Mouse (Mus musculus): ENCODE data around the gene Lurap1.

Lurap1 gene

DNA sequence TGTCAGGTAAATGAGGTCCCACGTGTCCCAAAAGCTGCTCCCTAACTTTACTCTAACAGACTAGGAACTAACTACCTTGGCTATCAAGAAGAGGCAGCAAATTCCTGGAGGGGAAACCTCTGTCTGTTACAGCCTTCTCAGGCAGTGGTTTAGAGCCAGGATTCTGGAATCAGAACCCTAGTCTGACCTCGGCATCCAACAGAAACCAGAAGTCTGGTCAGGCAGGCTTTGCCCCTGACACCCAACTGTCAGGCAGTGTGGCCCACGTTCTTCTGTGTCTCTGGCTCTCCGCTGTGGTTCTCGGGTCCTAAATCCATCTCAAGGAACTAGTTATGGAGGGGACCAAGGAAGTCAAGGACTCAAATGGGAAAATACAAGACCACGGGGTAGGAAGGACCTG, at the start of gene Lurap1:
Lurap1 (minus strand) TSS at position 101 of the 400 bp plus-strand sequence.
- CTCF ChIA-PET = interaction anchor here (0.6 kb wide), 1 partner anchor 14 kb away, joined by 3 read pairs; no protein-coding TSS in a partner anchor

DNA sequence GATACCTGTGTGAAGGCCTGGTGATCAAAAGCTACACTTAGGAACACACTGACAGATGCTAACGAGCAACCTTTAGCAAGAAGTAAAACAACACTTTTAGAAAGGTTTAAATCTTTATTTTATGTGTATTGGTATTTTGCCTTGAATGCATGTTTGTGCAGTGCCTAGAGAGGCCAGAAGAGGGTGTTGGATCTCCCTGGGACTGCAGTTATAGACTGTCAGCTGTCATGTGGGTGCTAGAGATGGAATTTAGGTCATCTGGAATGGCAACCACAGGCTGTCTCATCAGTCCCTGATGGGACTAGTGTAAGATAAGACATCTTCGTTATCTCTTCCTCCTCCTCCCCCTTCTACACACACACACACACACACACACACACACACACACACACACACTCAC, 47.3 kb upstream of the Lurap1 start:
- CTCF ChIA-PET = no interaction called here

DNA sequence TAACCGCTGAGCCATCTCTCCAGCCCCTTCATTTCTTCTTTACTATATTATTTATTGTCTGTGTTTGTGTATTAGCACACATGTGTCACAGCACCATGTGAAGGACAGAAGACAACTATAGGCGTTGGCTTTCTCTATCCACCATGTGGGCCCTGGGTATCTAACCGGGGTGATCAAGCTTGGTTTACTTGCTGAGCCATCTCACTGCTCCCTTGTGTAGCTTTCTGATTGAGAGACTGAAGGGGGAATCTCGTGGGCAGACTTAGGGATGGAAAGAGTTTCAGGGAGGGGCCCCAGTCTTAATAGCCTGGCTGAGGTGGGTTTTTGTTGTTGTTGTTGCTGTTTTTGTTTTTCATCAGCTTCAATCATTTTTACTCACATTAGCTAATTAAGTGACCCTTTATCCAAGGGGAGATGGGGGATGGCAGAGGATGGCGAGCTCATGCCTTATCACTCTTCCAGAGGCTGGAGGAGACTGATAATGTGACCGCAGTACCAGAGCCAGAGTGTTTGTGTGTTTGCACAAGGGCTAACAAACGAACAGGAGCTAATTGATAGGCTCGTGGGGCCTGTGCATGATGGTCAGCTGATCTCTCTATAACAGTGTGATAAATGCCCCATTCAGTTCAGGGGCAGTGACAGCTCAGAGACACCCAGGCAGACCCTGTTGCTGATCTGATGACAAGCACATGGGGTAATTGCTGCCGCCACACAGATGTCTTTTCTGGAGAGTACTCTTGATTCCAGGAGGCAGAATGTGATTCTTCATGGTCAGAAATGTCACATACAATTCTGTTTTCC, 42.6 kb upstream of the Lurap1 start:
- CTCF ChIA-PET = no interaction called here

DNA sequence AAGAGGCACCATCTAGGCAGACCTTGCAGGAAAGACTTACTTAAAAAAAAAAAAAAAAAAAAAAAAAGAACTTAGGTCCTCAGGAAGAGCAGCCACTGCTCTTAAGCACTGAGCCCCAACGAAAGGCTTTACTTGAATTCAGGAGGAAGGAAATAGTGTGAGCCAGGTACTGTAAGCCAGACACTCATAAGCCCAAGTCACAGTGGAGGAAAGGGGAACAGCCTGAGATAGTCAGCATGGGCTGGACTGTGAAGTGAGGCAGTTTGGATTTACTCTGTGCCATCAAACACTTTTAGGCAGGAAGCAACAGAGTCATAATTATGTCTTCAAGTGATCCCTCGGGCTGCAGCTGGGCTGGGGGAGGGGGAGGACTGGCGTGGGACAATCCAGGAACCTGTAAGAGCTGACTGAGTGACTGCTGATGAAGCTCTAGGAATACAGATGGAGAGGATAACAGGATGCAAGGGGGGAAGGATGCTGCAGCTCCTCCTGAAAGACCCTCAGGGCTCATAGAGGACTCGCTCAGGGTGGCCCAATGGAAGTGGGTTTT, 41.2 kb upstream of the Lurap1 start:
- CTCF ChIA-PET = no interaction called here

DNA sequence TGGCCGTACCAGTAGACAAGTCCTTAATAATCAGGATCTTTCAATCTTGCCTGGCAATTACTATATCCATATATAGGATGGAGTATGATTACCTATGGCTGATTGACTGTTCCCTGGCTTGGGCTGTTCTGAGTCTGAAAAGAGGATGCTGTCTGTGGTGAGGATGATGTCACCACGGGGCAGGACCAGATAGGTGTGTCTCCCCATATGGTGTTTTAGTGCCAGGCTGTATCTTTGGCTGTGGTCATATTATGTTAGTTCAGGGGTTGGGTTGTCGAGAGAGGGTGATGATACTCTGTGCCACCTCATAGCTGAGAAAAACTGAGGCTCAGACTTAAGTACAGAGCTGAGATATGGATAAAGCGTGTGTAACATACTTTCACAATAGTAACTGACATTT, 33.9 kb upstream of the Lurap1 start:
- CTCF ChIA-PET = no interaction called here

DNA sequence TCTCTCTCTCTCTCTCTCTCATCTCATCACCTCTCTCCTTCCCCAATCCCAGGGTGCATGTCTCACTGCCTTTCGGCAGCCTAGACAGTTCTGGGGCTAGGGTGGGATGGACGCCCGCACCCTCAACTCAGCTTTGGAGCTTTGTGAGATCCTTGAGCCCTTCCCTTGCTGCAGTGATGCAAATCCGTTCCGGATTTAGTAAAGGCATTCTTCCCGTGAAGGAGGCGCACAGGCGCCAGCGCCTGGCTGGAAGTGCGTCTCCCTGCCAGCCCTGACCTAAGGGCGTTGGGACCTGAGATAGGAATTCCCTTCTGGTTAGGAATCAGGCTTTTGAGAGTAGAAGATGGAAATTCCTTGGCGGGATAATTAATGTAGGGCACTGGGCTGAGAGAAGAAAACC, 31.6 kb upstream of the Lurap1 start:
- CTCF ChIA-PET = interaction anchor here (0.6 kb wide), 1 partner anchor 243 kb away, joined by 3 read pairs; no protein-coding TSS in a partner anchor

DNA sequence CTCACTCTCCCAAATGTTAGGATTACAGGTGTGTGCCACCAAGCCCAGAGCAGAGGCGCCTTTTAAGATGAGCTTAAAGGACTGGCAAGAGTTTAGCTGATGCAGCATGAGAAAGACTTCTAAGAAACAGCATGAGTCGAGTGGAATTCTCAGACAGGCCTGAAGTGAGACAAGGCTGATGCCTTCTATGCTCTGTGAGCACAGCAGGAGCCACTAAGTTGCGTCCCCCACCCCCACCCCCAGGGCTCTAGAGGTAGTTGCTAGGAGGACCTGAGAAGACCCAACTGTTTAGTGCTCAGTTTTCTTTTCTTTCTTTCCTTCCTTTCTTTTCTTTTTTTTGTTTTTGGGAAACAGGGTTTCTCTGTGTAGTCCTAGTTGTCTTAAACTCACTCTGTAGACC, 30.9 kb upstream of the Lurap1 start:
- CTCF ChIA-PET = interaction anchor here (0.5 to 0.6 kb wide), 2 partner anchors 16 to 244 kb away, joined by 3 read pairs; no protein-coding TSS in a partner anchor

DNA sequence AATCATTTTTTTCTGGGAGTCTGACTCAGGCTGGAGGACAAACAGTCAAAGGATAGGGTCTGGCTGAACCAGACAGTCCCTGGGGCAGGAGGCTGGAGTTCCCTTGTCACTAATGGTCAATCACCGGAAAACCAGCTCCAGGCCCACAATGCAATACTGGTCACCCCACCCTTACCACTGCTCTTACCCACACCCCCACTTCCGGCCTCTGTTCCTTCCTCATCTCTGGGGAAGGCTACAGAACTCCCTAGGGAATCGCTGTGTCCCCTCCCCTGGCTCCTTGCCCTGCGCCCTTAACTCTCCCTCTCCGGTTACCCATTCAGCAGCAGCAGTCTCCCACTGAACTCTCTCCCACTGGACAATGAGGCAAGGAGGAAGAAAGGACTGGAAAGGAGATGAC, 26.0 kb upstream of the Lurap1 start:
- CTCF ChIA-PET = no interaction called here

DNA sequence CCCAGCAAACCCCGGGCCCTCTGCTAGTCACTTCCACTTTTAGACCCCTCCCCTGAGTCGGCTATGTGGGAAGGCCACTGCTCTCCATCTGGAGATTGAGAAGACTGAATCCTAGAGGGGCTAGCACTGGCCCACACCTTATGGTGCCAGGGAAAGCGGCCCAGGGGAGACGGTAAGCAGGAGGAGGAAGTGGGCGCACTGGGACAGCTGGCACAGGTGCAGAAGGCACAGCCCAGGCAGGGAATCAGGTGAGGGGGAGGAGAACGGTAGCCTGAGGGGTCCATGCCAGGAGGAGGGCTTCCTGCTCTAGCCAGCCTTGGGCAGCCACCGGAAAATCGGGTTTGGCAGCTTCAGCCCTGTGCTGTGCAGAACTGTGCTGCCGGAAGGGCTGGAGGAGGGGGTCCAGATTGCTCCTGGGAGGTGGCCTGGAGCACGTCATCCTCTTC, 25.4 kb upstream of the Lurap1 start:
- CTCF ChIA-PET = no interaction called here

DNA sequence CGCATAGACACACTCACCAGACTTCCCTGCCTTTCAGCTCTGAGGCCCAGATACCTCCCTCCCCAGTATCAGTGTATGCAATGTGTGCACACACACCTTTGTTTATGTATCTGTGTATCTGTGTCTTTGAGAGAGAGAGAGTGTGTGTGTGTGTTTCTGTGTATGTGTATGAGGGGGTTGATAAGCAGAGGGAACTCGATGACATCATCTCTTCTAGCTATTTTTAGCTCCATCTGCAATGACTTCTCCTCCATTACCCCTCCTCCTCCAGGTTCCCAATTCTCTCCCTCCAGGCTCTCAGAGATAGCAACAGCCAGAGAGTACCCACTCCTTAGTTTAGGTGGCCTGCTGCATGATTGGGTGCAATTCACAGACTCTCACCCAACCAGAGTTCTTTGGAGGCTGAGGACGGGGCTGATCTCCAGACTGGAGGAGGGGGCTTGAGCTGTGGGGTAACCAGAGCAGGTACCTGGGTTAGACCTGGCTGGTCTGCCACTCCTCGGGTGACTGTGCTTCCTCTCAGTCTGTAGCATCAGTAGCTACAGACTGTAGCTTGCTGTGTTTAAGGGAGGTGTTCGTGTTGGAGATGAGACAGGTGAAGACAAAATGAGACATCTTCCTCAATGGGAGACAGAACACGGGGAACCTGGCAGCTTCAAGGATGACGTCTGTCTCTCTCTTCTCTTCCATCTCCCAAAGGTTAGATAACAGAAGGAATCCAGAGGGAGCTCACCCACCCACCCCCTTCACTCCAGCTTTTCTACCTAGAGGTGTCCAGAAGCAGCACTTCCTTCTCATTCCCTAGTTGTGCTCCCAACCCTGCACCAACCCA, 24.8 kb upstream of the Lurap1 start:
- CTCF ChIA-PET = no interaction called here

DNA sequence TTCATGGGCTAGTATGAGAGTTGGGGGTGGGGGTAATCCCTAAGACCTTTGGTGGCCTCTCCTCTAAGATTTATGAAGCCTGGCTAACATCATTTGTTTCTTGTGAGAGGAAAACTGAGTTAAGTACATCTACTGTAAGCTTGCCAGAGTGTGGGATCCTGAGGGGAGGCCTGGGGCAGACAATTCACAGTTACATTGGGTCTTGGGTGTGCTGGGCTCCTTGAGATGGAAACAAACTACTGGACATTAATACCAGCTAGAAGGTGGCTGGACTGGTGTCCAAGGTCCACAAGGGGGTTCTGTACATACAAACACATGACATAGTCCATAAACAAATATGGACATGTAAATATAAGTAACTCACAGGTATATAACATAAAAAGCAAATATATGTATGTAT, 24.0 kb upstream of the Lurap1 start:
- CTCF ChIA-PET = no interaction called here

DNA sequence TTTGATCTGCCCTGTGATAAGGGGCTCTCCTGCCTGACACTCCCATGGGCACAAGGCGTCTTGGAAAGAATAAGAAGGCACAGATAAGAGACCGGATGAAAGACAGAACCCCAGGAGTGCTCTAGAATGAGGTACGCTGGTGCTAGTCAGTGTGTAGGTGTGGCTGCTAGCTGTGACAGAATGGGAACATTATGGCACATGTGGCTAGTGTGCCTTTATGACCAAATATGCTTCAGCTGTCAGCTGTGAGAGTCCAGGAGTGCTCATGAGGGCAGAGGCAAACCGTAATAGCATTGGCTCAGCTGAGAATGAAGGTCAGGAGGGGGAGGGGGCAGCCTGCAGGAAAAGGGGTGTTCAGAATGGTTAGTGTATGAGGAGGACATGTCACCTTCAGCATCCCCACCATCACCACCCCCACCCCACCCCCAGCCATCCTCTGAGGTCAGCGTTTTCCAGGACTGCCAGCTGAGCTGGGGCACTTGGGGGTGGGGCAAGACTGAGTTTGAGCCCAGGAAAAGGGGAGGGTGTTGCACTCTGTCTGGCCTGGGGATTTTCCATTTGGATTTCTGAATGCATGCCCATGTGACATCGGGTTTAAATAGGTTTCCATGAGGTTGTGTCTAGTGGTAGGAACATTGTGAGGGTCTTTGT, 23.5 kb upstream of the Lurap1 start:
- CTCF ChIA-PET = no interaction called here

DNA sequence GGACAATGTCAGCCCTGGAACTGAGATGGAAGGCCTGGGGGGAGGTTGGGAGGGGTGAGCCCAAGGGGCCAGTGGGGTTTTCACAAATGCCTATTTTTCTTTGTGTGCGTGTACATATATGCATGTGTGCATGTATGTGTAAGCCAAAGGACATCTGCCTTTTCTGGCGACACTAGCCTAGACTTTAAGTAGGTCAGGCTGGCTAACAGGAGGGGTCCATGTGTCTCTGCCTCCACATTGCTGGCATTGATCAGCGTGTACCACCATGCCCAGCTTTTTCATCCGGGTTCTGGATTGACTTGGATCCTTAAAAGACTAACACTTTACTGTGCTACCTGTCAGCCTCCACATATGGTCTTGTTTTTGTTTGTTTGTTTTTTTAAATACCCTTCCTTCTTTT, 22.6 kb upstream of the Lurap1 start:
- CTCF ChIA-PET = no interaction called here

DNA sequence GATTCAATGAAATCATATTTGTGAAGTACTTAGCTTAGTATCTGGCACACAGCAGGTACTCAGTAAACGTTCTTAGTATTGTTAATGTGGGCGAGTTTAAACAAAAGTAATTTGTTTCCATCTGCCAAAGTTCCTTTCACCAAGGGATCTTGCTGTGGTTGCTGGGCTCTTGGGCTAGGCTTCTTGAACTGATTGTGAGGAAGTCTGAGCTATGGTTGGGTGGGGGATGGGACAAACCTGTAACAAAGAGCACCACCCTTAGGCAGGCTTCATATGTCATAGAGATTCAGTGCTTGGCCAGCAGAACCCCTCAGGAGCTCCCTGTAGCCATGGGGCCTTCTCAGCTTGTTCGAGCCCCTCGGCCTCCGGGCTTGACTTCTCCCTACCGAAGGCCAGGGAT, 21.9 kb upstream of the Lurap1 start, which contains the start of the genes 1700042G07Rik and Gm49337:
1700042G07Rik (plus strand) TSS at position 301 of the 400 bp plus-strand sequence.
Gm49337 (plus strand) TSS at position 313 of the 400 bp plus-strand sequence.
- CTCF ChIA-PET = no interaction called here

DNA sequence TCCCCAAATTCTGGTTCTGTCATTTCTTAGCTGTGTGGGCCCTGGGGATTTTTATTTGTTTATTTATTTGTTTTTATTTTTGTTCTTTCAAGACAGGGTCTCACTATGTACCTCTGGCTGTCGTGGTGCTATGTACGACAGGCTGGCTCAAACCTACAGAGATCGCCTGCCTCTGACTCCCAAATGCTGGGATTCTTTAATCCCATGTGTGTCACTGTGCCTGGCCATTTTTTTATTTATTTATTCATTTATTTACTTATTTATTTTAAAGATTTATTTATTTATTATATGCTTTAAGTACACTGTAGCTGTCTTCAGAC, 18.2 kb upstream of the Lurap1 start:
- CTCF ChIA-PET = interaction anchor here (0.7 kb wide), 1 partner anchor 32 kb away, joined by 7 read pairs; no protein-coding TSS in a partner anchor

DNA sequence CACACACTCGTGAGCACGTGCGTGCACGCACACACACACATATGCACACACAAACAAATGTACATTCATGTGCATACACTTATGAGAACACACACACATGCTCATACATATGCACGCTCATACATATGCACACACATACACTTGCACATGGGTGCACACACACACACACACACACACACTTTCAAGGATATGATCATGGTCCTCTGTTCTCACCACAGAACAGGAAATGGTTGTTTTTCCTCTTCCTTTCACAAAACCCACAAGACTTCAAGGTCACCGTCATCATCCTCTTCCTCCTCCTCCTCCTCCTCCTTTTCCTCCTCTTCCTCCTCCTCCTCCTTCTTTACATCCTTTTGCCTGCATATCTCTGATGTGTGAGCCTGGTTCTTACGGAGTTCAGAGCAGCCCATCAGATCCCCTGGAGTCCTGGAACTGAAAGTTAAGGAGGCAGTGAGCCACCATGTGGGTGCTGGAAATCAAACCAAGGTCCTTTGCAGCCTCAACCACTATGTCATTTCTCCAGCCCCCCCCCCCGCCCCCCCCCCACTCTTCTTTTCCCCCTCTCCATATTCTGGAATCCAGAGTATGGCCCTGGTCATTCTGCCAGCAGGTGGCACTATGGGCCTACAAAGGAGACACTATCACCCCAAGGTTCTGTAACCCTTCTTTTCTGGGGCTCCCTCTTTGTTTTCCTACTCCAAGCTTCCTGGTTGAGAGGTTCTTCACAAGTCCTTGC, 17.6 kb upstream of the Lurap1 start:
- CTCF ChIA-PET = interaction anchor here (0.7 kb wide), 2 partner anchors 31 to 553 kb away, joined by 3 to 7 read pairs; no protein-coding TSS in a partner anchor

DNA sequence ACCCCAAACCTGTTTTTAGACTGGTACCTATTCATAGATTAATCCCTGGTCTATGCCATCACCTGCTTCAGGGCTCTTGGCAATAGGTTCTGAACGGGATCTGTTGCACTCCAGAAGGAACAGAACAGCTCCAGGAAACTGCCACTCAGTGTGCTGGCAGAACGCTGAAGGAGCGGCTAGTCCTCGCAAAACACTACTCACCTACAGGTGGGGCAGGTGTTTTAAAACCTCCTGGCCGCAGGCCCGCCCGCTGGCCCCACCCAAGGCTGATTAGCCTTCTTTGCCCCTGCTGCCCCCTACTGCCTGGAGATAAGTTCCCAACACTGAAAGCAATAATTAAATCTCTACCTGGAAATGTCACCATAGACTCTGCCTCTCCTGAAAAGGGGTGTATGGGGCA, 16.3 kb upstream of the Lurap1 start, which contains the start of gene Tspan1:
Tspan1 (minus strand) TSS at position 198 of the 400 bp plus-strand sequence.
- CTCF ChIA-PET = no interaction called here

DNA sequence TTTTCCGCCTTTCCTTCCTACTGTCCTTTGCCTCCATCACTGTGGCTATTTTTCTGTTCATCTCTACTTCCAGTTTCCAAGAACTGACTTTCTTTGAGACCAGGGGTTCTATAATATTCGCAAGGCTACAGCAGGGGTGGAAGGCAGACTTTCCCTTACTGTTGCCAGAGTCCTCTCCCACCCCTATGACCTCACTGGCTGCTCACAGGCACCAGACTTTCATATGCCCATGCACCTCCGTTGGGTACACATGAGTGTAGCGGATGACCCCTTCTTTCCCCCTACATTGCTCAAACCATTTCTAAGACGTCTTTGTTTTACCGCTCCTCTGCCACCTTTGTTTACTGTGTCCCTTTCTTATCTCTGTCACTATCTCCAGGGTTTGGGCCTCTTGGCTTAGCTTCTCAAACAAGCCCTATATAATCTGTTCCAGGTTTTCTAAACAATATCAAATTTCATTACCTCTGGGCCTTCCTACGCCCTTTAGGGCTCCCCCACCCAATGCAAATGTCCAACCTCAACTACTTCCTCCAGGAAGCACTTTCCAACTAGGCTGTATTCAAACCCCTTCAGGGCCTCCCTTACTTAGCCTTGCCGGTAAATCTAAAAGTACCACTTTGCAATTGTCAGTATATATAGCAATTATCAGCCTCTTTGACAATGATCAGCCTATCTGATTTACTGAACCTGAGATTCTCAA, 14.7 kb upstream of the Lurap1 start:
- CTCF ChIA-PET = interaction anchor here (0.8 kb wide), 1 partner anchor 16 kb away, joined by 3 read pairs; no protein-coding TSS in a partner anchor

DNA sequence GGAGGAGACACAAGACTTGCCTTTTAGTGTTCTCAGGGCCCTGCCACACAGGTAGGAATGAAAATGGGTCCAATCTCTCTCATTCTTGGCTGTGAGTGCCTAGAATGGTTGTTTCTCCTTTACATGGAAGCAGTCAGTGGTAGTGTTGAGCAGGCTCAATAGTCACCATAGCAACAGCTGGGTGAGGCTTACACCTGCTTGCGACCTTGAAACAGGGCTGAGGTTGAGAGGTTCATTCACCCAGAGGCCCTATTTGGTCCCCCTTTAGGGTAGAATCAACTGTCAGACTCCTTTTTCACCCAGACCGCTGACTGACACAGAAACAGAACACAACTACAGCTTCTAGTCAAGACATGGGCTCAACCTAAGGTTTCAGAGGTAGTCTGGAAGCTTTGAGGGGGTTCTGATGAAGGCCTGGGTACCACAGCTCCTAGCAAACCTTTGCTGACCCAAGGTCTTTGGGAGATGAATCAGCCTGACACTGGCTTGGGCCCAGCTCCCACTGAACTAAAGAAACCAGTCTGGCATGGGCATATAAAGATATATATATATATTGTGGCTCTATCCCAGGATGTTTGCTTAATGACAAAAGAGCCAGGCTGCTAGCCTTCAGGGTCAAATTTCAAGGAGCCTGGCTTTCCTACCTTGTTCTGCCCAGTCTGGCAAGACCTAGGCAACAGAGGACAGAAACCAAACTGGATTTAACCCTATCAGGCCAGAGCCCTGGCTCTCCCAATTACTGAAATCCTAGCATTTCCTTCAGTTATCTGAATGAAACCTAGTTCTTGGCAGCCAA, 13.8 kb upstream of the Lurap1 start:
- CTCF ChIA-PET = interaction anchor here (0.7 kb wide), 1 partner anchor 29 kb away, joined by 3 read pairs; no protein-coding TSS in a partner anchor

Measured in spleen, embryonic (tissue).